Mouse (Mus musculus): Measurements from ENCODE around the gene Taf6. TPM values are rescaled to one million over a fixed set of nuclear protein-coding genes. Genes with fewer than 3 reads are reported as not detected.

The Taf6 gene
- polyA plus RNA-seq, 1 experiment, result 47.1 TPM

DNA sequence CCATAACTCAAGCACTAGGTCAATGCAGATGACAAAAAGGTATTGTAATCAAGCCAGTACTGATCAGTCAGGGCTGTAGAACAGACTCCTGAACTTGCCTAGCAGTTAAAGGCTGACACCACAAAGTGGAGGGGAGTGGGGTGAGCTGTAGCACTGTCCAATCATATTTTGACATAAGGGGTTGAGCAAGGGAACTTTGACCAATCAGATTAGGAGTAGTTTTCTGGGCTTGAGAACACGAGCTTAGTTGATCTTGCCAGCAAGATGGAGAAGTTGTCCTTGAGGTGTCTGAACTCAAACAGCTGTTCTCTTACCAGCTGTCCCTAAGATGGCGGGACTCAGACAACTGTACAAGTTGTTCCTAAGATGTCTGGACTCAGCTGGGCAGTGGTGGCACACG, 14.0 kb downstream of the Taf6 start:
- Histone ChIP-seq H3K27me3 (ENCODE audit: control insufficient read depth, insufficient read depth, insufficient read length) (no peaks in the 10 kb centered on the region), H3K4me3 (peak overlapping the region; percentile 92), H3ac (ENCODE audit: control insufficient read depth, insufficient read length) (no peak overlapping the region), H3K4me2 (ENCODE audit: low read depth) (peak overlapping the region; percentile 67), H3K79me2 (ENCODE audit: control insufficient read depth, insufficient read depth) (peaks cover 19% of the 10 kb centered on the region), H3K36me3 (ENCODE audit: control insufficient read depth, insufficient read depth) (peaks cover 14% of the 10 kb centered on the region)
- TF ChIP-seq TCF12 (IDR thresholded peaks at IDR 0.05; ENCODE audit: insufficient read depth, poor library complexity, severe bottlenecking), result peak; percentile 14
- no peak for TF ChIP-seq TCF3 (IDR thresholded peaks at IDR 0.05; ENCODE audit: insufficient read length, low read depth)
- TF ChIP-seq E2F4 (IDR thresholded peaks at IDR 0.05; ENCODE audit: insufficient read depth), result no peak
- no peak for TF ChIP-seq POLR2A (IDR thresholded peaks at IDR 0.05; ENCODE audit: insufficient read length, low read depth)
- no peak for TF ChIP-seq MAX (IDR thresholded peaks at IDR 0.05; ENCODE audit: low read depth)
- no peak for TF ChIP-seq REST (IDR thresholded peaks at IDR 0.05; ENCODE audit: insufficient read depth, insufficient read length)
- peak in 2 of 3 experiments; percentile 15 to 23 for TF ChIP-seq MYOG (IDR thresholded peaks at IDR 0.05; ENCODE audit: control insufficient read depth in 1 of 3, insufficient read depth in 1 of 3, insufficient read length in 2 of 3, low read depth in 2 of 3)
- peak in 1 of 3 experiments; percentile 35 for TF ChIP-seq MYOD1 (IDR thresholded peaks at IDR 0.05; ENCODE audit: control insufficient read depth in 1 of 3, insufficient read length in 2 of 3, low read depth in 2 of 3)
- no peak for TF ChIP-seq SRF (IDR thresholded peaks at IDR 0.05; ENCODE audit: control insufficient read depth, insufficient read length, low read depth)
- no peak for TF ChIP-seq CEBPB (IDR thresholded peaks at IDR 0.05; ENCODE audit: insufficient read depth, poor library complexity, severe bottlenecking)
- no peak for TF ChIP-seq USF1 (IDR thresholded peaks at IDR 0.05; ENCODE audit: low read depth)
- TF ChIP-seq POLR2AphosphoS2 (IDR thresholded peaks at IDR 0.05; ENCODE audit: insufficient read length, low read depth), result no peak

DNA sequence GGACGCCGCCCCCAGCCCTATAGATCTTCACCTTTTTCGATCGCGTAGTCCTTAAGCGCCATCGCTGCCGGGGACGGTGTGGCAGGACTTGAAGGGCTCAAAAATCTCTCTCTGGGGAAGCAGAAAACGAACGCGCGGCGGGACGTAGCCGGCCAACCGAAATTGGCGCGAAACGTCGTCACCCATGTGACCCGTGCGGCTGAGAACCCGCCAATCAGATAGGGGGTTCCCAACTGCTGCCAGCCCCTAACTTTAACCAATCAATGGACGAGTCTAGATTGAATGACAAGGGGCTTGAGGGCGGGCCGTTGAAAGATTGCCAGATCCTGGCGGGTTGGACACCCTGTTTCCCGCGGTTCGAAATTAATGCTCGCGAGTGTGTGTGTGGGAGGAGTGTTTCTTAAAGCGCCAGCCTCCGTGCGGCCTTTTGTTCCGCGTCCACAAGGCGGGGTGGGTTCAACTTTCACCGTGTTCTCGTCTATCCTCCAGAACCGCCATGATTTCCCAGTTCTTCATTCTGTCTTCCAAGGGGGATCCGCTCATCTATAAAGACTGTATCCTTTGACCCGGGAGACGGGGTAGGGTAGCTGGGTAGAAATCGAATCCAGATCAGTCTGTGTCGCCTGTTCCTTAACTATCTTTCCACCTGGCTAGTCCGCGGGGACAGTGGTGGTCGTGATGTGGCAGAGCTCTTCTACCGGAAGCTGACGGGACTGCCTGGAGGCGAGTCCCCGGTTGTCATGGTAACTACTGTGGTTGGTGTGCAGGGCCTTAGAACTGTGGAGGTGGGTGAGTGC, 15.4 kb downstream of the Taf6 start, which contains the start of the genes Ap4m1 and Mcm7:
Ap4m1 (plus strand) TSS at position 308 of the 797 bp plus-strand sequence.
Mcm7 (minus strand) TSS at position 728 of the 797 bp plus-strand sequence.
- Histone ChIP-seq H3K4me2 (ENCODE audit: low read depth) (peak within 1 kb of the TSS; percentile 94), H3K4me3 (peak within 1 kb of the TSS; percentile 92), H3ac (ENCODE audit: control insufficient read depth, insufficient read length) (peak within 1 kb of the TSS; percentile 34), H3K79me2 (ENCODE audit: control insufficient read depth, insufficient read depth) (peaks cover 19% of the 10 kb centered on the region), H3K36me3 (ENCODE audit: control insufficient read depth, insufficient read depth) (peaks cover 13% of the 10 kb centered on the region), H3K27me3 (ENCODE audit: control insufficient read depth, insufficient read depth, insufficient read length) (no peaks in the 10 kb centered on the region)
- TF ChIP-seq TCF12 (IDR thresholded peaks at IDR 0.05; ENCODE audit: insufficient read depth, poor library complexity, severe bottlenecking), result no peak
- no peak for TF ChIP-seq CEBPB (IDR thresholded peaks at IDR 0.05; ENCODE audit: insufficient read depth, poor library complexity, severe bottlenecking)
- TF ChIP-seq MYOG (IDR thresholded peaks at IDR 0.05; ENCODE audit: control insufficient read depth in 1 of 3, insufficient read depth in 1 of 3, insufficient read length in 2 of 3, low read depth in 2 of 3), result no peak
- TF ChIP-seq E2F4 (IDR thresholded peaks at IDR 0.05; ENCODE audit: insufficient read depth), result peak; percentile 42
- peak; percentile 39 for TF ChIP-seq POLR2A (IDR thresholded peaks at IDR 0.05; ENCODE audit: insufficient read length, low read depth)
- TF ChIP-seq TCF3 (IDR thresholded peaks at IDR 0.05; ENCODE audit: insufficient read length, low read depth), result no peak
- no peak for TF ChIP-seq REST (IDR thresholded peaks at IDR 0.05; ENCODE audit: insufficient read depth, insufficient read length)
- peak; percentile 9 for TF ChIP-seq SRF (IDR thresholded peaks at IDR 0.05; ENCODE audit: control insufficient read depth, insufficient read length, low read depth)
- TF ChIP-seq MYOD1 (IDR thresholded peaks at IDR 0.05; ENCODE audit: control insufficient read depth in 1 of 3, insufficient read length in 2 of 3, low read depth in 2 of 3), result no peak
- no peak for TF ChIP-seq MAX (IDR thresholded peaks at IDR 0.05; ENCODE audit: low read depth)
- no peak for TF ChIP-seq POLR2AphosphoS2 (IDR thresholded peaks at IDR 0.05; ENCODE audit: insufficient read length, low read depth)
- peak; percentile 91 for TF ChIP-seq USF1 (IDR thresholded peaks at IDR 0.05; ENCODE audit: low read depth)

GRCm38 (mm10) chr5:138170936-138171561, 16.2 kb downstream of the Taf6 start:
- TF ChIP-seq CEBPB (IDR thresholded peaks at IDR 0.05; ENCODE audit: insufficient read depth, poor library complexity, severe bottlenecking) (no peak), USF1 (IDR thresholded peaks at IDR 0.05; ENCODE audit: low read depth) (peak; percentile 24), POLR2A (IDR thresholded peaks at IDR 0.05; ENCODE audit: insufficient read length, low read depth) (peak; percentile 57), MAX (IDR thresholded peaks at IDR 0.05; ENCODE audit: low read depth) (peak; percentile 96), SRF (IDR thresholded peaks at IDR 0.05; ENCODE audit: control insufficient read depth, insufficient read length, low read depth) (peak; percentile 59), E2F4 (IDR thresholded peaks at IDR 0.05; ENCODE audit: insufficient read depth) (peak; percentile 66), TCF12 (IDR thresholded peaks at IDR 0.05; ENCODE audit: insufficient read depth, poor library complexity, severe bottlenecking) (no peak), MYOD1 (IDR thresholded peaks at IDR 0.05; ENCODE audit: control insufficient read depth in 1 of 3, insufficient read length in 2 of 3, low read depth in 2 of 3) (peak in 1 of 3 experiments; percentile 20), MYOG (IDR thresholded peaks at IDR 0.05; ENCODE audit: control insufficient read depth in 1 of 3, insufficient read depth in 1 of 3, insufficient read length in 2 of 3, low read depth in 2 of 3) (peak in 1 of 3 experiments; percentile 33), REST (IDR thresholded peaks at IDR 0.05; ENCODE audit: insufficient read depth, insufficient read length) (no peak), TCF3 (IDR thresholded peaks at IDR 0.05; ENCODE audit: insufficient read length, low read depth) (no peak), POLR2AphosphoS2 (IDR thresholded peaks at IDR 0.05; ENCODE audit: insufficient read length, low read depth) (peak; percentile 54)
- H3K4me3 ChIP-seq, result peak overlapping the region; percentile 92
- no peaks in the 10 kb centered on the region for H3K27me3 ChIP-seq (ENCODE audit: control insufficient read depth, insufficient read depth, insufficient read length)
- H3K79me2 ChIP-seq (ENCODE audit: control insufficient read depth, insufficient read depth), result peaks cover 19% of the 10 kb centered on the region
- peak overlapping the region; percentile 94 for H3K4me2 ChIP-seq (ENCODE audit: low read depth)
- peaks cover 18% of the 10 kb centered on the region for H3K36me3 ChIP-seq (ENCODE audit: control insufficient read depth, insufficient read depth)
- peak overlapping the region; percentile 34 for H3ac ChIP-seq (ENCODE audit: control insufficient read depth, insufficient read length)

- Histone ChIP-seq H3K4me2 (ENCODE audit: low read depth) (no peak overlapping the region), H3K4me3 (no peak overlapping the region), H3ac (ENCODE audit: control insufficient read depth, insufficient read length) (no peak overlapping the region), H3K36me3 (ENCODE audit: control insufficient read depth, insufficient read depth) (peaks cover 30% of the 10 kb centered on the region), H3K27me3 (ENCODE audit: control insufficient read depth, insufficient read depth, insufficient read length) (no peaks in the 10 kb centered on the region), H3K79me2 (ENCODE audit: control insufficient read depth, insufficient read depth) (peaks cover 35% of the 10 kb centered on the region)
- no peak for TF ChIP-seq USF1 (IDR thresholded peaks at IDR 0.05; ENCODE audit: low read depth)
- peak; percentile 19 for TF ChIP-seq POLR2A (IDR thresholded peaks at IDR 0.05; ENCODE audit: insufficient read length, low read depth)
- TF ChIP-seq REST (IDR thresholded peaks at IDR 0.05; ENCODE audit: insufficient read depth, insufficient read length), result no peak
- TF ChIP-seq POLR2AphosphoS2 (IDR thresholded peaks at IDR 0.05; ENCODE audit: insufficient read length, low read depth), result peak; percentile 48
- TF ChIP-seq SRF (IDR thresholded peaks at IDR 0.05; ENCODE audit: control insufficient read depth, insufficient read length, low read depth), result no peak
Measured at GRCm38 (mm10) chr5:138165594-138165993, 21.7 kb downstream of the Taf6 start.
